Mouse (Mus musculus) liver, adult 2 months (tissue): Measurements from ENCODE around the gene Mog. TPM values are rescaled to one million over a fixed set of nuclear protein-coding genes. Genes with fewer than 3 reads are reported as not detected.

Source experiments
- DNase-seq: peaks from one replicate; pipeline ENCODE4 v3.0.0-alpha.2; 2011; ENCODE audit warnings: low read depth, low spot score; ENCODE audit errors: extremely low read depth
- H3K27ac ChIP-seq: fragments of 200-500 bp; replicated peaks from 2 replicates; pipeline ENCODE4 v1.5.1; 2012; ENCODE audit warnings: low read depth, mild to moderate bottlenecking, control low read depth, inconsistent platforms, low read length; ENCODE audit not compliant: insufficient read depth
- H3K27me3 ChIP-seq: fragments of 200-500 bp; 2 replicates; pipeline ENCODE4 v1.6.1; 2012; ENCODE audit warnings: mild to moderate bottlenecking, moderate library complexity, low read length, inconsistent platforms; ENCODE audit not compliant: control insufficient read depth, insufficient read depth
- H3K36me3 ChIP-seq: fragments of 200-500 bp; 2 replicates; pipeline ENCODE4 v1.6.1; 2012; ENCODE audit warnings: low read length, inconsistent platforms; ENCODE audit not compliant: control insufficient read depth, insufficient read depth
- H3K4me1 ChIP-seq: fragments of 200-500 bp; 2 replicates; pipeline ENCODE4 v1.6.1; 2011; ENCODE audit warnings: low read length; ENCODE audit not compliant: control insufficient read depth, insufficient read depth
- H3K4me3 ChIP-seq: fragments of 200-500 bp; 2 replicates; pipeline ENCODE4 v1.5.1; 2011; ENCODE audit warnings: low read depth, mild to moderate bottlenecking, control low read depth, low read length, moderate library complexity; ENCODE audit not compliant: insufficient read depth
- H3K79me2 ChIP-seq: fragments of 200-500 bp; 2 replicates; pipeline ENCODE4 v1.6.1; 2012; ENCODE audit warnings: inconsistent platforms, mild to moderate bottlenecking, low read length, moderate library complexity; ENCODE audit not compliant: control insufficient read depth, insufficient read depth
- H3K9ac ChIP-seq: fragments of 200-500 bp; 2 replicates; pipeline ENCODE4 v1.6.1; 2012; ENCODE audit warnings: low read depth, mild to moderate bottlenecking, control low read depth, inconsistent platforms, low read length
- CTCF ChIP-seq: fragments of 200-500 bp; IDR thresholded peaks from 2 replicates; pipeline ENCODE4 v1.5.1; 2011; ENCODE audit warnings: low read depth, low read length, control low read depth
- POLR2A ChIP-seq: fragments of 200-500 bp; IDR thresholded peaks from 2 replicates; pipeline ENCODE4 v1.6.1; 2011; ENCODE audit warnings: low read length, control low read depth; ENCODE audit not compliant: insufficient read depth; ENCODE audit errors: extremely low read depth
- WGBS: fragments of 180-500 bp; shearing (Covaris S2); methylation state at CpG from one replicate; pipeline ENCODE4 v1.1.7; 2018; 5-methylcytosine and 5-hydroxymethylcytosine counted together
- polyA plus RNA-seq: library from polyadenylated mRNA; depleted of rRNA; stranded (reverse); fragments of >200 nt; gene quantifications from 2 replicates; pipeline ENCODE4 v1.2.3, GENCODE M21; 2012
- total RNA-seq: library from RNA; depleted of rRNA; stranded (reverse); fragments of >200 nt; gene quantifications from 2 replicates; pipeline ENCODE4 v1.2.3, GENCODE M21; 2014

Mog gene
- total and polyA plus RNA-seq, 2 experiments: not detected

DNA sequence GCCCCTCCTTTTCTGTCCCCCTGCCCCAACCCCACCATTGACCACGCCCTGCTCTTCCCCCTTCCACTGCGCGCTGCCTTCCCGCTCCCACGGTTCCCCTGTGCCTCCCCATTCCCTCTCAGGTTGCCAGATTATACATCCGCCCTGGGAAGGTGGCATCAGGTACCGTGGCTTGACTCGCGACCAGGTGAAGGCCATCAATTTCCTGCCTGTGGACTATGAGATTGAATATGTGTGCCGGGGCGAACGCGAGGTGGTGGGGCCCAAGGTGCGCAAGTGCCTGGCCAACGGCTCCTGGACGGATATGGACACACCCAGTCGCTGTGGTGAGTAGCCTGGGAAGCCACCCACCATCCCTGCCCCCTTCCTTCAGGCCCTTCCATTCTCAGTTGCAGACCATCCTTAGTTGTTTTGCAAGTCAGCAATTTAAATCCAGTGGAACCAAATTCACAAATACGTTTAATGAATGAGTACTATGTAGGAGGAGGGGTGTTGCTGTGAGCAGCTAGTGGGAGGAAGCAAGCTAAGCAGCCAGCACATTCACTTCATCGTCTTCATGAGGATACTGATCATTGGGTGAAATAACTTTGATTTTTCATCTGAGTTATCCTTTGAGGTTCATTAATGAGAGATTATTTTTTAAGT is 24.3 kb upstream of the Mog start:
- Histone ChIP-seq H3K27me3 (peaks cover 33% of the 10 kb centered on the region), H3K79me2 (no peaks in the 10 kb centered on the region), H3K27ac (no peak overlapping the region), H3K9ac (no peak overlapping the region), H3K4me3 (no peak overlapping the region), H3K4me1 (peaks cover 8% of the 10 kb centered on the region), H3K36me3 (no peaks in the 10 kb centered on the region)
- no peak for DNase-seq
- WGBS: 37% methylated on average over 19 of the region's 19 CpGs
- TF ChIP-seq POLR2A (no peak), CTCF (no peak)

DNA sequence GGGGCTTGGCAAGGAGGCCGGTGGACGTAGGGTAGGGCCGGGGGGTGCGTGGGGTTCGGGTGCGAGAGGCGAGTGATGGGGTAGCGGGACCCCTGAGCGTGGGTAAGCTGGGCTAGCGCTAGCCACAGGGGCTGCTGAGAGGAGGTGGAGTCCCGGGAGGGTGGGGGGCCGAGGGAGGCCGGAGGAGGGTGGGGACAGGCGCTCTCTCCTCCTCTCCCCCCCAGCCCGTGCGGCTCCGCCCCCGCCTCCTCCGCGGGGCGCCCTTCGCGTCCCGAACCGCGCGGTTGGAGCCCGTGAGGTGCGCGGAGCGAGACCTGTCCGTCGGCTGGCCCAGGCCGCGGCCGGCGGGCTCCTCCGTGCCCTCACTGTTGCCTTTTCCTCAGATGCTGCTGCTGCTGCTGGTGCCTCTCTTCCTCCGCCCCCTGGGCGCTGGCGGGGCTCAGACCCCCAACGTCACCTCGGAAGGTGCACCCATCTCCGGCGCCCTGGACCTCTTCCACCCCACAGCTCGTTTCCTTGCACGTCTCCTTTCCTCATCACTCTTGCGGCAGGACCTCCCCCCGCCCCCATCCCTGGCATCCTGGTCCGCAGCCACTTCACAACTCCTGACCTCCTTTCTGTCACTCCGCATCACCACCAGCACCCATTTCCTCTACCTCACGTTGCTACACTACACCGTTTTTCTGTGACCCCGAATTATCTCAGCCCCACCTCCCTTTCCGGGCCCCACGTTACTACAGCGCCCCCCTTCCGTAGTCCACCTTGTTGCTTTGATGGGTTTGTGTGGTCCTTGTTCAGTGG is 23.3 kb upstream of the Mog start:
- Histone ChIP-seq H3K27ac (no peak overlapping the region), H3K36me3 (no peaks in the 10 kb centered on the region), H3K79me2 (no peaks in the 10 kb centered on the region), H3K9ac (peak overlapping the region; percentile 79), H3K4me1 (peaks cover 8% of the 10 kb centered on the region), H3K4me3 (peak overlapping the region; percentile 68), H3K27me3 (peaks cover 33% of the 10 kb centered on the region)
- 4% methylated on average over 49 of the region's 58 CpGs for WGBS
- TF ChIP-seq CTCF (no peak), POLR2A (no peak)
- DNase-seq: no peak

DNA sequence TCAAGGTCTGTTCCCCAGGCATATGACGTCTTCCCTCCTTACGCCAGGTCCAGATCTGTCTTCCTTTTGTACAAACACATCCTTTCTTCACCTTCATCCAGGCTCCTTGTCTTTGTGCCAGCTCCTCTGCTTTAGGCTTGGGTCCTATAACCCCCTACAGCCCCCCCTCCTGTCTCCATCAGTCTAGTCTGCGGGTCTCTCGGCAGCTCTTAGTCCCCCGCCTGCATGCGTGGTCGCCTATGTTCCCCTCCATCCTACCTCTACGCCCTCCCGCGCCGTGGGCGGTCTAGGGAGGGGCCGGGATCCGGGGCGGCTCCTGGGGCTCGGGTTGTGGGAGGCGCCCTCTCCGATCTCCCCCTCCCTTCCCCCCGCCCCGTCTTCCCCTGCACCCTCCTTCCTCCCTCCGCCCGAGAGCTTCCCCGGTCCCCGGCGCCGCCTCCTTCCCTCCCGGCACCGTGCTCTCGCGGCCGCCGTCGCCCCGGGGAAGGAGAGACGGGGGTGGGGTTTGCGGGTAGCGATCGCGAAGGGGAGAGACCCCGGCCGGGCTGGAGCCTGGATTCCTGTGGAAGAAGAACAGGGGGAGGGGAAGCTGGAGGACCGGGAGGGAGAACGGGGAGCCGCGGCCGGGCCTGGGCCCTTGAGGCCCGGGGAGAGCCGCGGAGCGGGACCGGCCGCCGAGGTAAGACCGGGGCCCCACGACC is 22.6 kb upstream of the Mog start, which contains the start of gene Gabbr1:
TSS of gene Gabbr1 (plus strand) at position 356 of the 701 bp plus-strand sequence.
- Histone ChIP-seq H3K79me2 (no peaks in the 10 kb centered on the region), H3K4me1 (peaks cover 8% of the 10 kb centered on the region), H3K36me3 (no peaks in the 10 kb centered on the region), H3K9ac (peak within 1 kb of the TSS; percentile 79), H3K4me3 (peak within 1 kb of the TSS; percentile 68), H3K27me3 (peaks cover 27% of the 10 kb centered on the region), H3K27ac (no peak within 1 kb of the TSS)
- TF ChIP-seq POLR2A: 0 out of 2 replicates have a peak, but pooled peaks have one; percentile 4
- TF ChIP-seq CTCF: no peak
- DNase-seq: no peak
- 4% methylated on average over 43 of the region's 55 CpGs for WGBS

DNA sequence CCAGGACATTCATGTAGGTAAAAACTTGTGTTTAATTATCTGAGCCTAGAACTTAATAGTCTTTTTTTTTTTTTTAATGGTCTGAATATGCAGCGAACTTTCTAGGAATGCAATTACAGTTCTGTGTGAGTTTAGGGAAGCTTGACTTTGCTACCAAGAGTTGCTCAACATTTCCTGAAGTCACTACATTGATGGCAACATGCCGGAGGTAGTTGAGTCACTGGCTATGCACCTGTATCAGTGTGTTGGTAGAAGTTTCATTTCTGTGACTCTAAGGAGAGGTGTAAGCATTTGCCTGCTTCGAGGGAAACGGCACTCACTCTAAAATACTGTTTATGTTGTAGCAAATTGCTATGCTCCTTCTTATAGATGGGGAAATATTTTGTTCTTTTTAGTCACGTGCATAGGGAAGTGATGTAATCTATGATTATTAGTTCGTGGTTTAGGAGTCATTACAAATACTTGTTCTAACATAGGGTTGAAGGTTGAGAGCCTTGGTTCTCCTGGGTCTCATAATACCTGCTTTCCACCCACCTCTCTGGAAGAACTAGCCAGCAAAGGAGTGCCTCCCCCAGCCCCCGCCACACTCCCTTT is 21.6 kb upstream of the Mog start:
- Histone ChIP-seq H3K27ac (no peak overlapping the region), H3K9ac (no peak overlapping the region), H3K27me3 (peaks cover 16% of the 10 kb centered on the region), H3K79me2 (no peaks in the 10 kb centered on the region), H3K4me3 (no peak overlapping the region), H3K4me1 (peaks cover 6% of the 10 kb centered on the region), H3K36me3 (no peaks in the 10 kb centered on the region)
- peak; percentile 53 for DNase-seq
- 52% methylated on average over 7 of the region's 7 CpGs for WGBS
- TF ChIP-seq CTCF (no peak), POLR2A (no peak)

DNA sequence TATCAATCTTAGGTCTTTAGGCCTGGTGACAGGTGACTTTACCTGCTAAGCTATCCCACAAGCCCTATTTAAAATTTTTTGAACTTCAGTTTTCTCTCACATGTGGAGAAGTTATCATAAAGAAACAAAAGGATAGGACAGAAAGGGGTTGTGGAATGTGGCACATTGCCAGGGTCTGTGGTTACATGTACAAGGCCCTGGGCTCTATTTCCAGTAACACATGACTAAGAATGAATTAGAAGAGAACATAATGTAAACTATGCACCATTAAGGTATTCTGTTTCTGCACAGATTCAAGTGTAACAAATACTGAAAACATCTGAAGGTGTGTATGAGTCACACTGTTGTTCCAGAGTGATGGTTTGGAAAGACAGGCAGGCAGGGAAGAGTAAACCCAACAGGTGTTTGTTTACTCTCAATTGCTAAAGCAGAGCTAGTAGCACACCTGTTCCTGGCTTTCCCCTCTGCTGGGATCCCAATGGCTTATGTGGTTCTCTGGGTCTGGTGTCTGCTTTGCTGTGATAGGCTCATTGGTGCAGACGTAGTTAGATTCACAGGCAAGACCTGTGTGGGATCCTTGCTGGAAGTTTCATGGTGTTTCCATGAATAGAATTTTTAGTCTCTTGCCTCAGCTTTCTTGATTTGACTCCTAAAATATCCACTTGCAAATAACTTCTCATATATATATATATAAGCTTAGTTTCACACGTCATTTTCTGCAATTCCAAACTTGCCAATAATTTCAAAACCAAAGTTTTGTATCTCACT is 16.1 kb upstream of the Mog start:
- no peak for TF ChIP-seq CTCF
- no peaks in the 10 kb centered on the region for H3K4me1 ChIP-seq
- no peak overlapping the region for H3K27ac ChIP-seq
- H3K27me3 ChIP-seq: no peaks in the 10 kb centered on the region
- no peak for DNase-seq
- no peak overlapping the region for H3K9ac ChIP-seq
- no peaks in the 10 kb centered on the region for H3K79me2 ChIP-seq
- no peaks in the 10 kb centered on the region for H3K36me3 ChIP-seq
- WGBS: 72% methylated on average over 2 of the region's 2 CpGs
- no peak overlapping the region for H3K4me3 ChIP-seq
